Mouse (Mus musculus) kidney, adult 2 months (tissue): ENCODE measurements at regions not wholly inside any gene's neighbourhood (a gene's known extent, or its start where the extent isn't known, plus 50 kb on each side); places are given as distances from the start of the nearest gene placed in this dataset.

Experiments
- CTCF ChIP-seq: fragments of 200-500 bp; conservative IDR thresholded peaks from 2 replicates; pipeline ENCODE4 v1.5.1; 2011; ENCODE audit warnings: low read depth, mild to moderate bottlenecking, control low read depth, low read length, moderate library complexity, mixed read lengths; ENCODE audit not compliant: insufficient read depth, insufficient read length
- POLR2A ChIP-seq: fragments of 200-500 bp; IDR thresholded peaks from one replicate; pipeline ENCODE4 v1.6.1; 2011; ENCODE audit warnings: low read depth, low read length, control low read depth

GRCm38 (mm10) chr3:51073003-51073679, 151.1 kb upstream of the Noct start:
- TF ChIP-seq CTCF = no peak
- TF ChIP-seq POLR2A = no peak
